Mouse (Mus musculus) lung, postnatal 25 days (tissue): ENCODE results near the gene Maml1.
"Not testable (repeated sequence)": the region's sequence is repeated elsewhere in the genome, so short reads cannot be mapped to it uniquely, and the experiment has no call there.

Source experiments
- DNase-seq: peaks from one replicate; pipeline ENCODE4 v3.0.0; 2022; ENCODE audit warnings: low spot score

Maml1 gene

GRCm38 (mm10) chr11:50292190-50292855, at the start of gene Maml1:
Maml1 (minus strand) TSS chr11:50292311.
- DNase-seq, result peak; percentile 98

GRCm38 (mm10) chr11:50336891-50337290, 44.8 kb upstream of the Maml1 start:
- no peak for DNase-seq

- no peak for DNase-seq
Observed at GRCm38 (mm10) chr11:50336126-50336525, 44.0 kb upstream of the Maml1 start.

GRCm38 (mm10) chr11:50333181-50333580, 41.1 kb upstream of the Maml1 start:
- no peak for DNase-seq

- DNase-seq, result no peak
Observed at GRCm38 (mm10) chr11:50329378-50329777, 37.3 kb upstream of the Maml1 start.

GRCm38 (mm10) chr11:50328075-50328625, 36.0 kb upstream of the Maml1 start:
- no peak for DNase-seq

- DNase-seq, result no peak
Observed at GRCm38 (mm10) chr11:50326302-50326966, 34.3 kb upstream of the Maml1 start.

- peak; percentile 99 for DNase-seq
Observed at GRCm38 (mm10) chr11:50325496-50326301, 33.6 kb upstream of the Maml1 start, which contains the start of gene Canx. Canx (minus strand) TSS chr11:50325673.

GRCm38 (mm10) chr11:50324751-50325471, 32.8 kb upstream of the Maml1 start:
- DNase-seq, result peak; percentile 27

- DNase-seq, result no peak
Observed at GRCm38 (mm10) chr11:50323843-50324242, 31.7 kb upstream of the Maml1 start.

GRCm38 (mm10) chr11:50322345-50322744, 30.2 kb upstream of the Maml1 start:
- DNase-seq, result no peak

GRCm38 (mm10) chr11:50321239-50321638, 29.1 kb upstream of the Maml1 start:
- no peak for DNase-seq

GRCm38 (mm10) chr11:50319343-50319742, 27.2 kb upstream of the Maml1 start:
- not testable (repeated sequence) for DNase-seq

- DNase-seq, result no peak
Observed at GRCm38 (mm10) chr11:50312803-50313202, 20.7 kb upstream of the Maml1 start.

- no peak for DNase-seq
Observed at GRCm38 (mm10) chr11:50303406-50303805, 11.3 kb upstream of the Maml1 start.

GRCm38 (mm10) chr11:50291321-50292165, 568 bp downstream of the Maml1 start:
- peak; percentile 35 for DNase-seq

- no peak for DNase-seq
Observed at GRCm38 (mm10) chr11:50290486-50291225, 1.5 kb downstream of the Maml1 start.

- no peak for DNase-seq
Observed at GRCm38 (mm10) chr11:50286428-50286827, 5.7 kb downstream of the Maml1 start.

- DNase-seq, result no peak
Observed at GRCm38 (mm10) chr11:50285696-50286095, 6.4 kb downstream of the Maml1 start.

GRCm38 (mm10) chr11:50285263-50285662, 6.8 kb downstream of the Maml1 start:
- no peak for DNase-seq
